Mouse (Mus musculus): ENCODE measurements around the gene Eif1b.
"Not testable (repeated sequence)": the region's sequence is repeated elsewhere in the genome, so short reads cannot be mapped to it uniquely, and the experiment has no call there.

Eif1b gene

DNA sequence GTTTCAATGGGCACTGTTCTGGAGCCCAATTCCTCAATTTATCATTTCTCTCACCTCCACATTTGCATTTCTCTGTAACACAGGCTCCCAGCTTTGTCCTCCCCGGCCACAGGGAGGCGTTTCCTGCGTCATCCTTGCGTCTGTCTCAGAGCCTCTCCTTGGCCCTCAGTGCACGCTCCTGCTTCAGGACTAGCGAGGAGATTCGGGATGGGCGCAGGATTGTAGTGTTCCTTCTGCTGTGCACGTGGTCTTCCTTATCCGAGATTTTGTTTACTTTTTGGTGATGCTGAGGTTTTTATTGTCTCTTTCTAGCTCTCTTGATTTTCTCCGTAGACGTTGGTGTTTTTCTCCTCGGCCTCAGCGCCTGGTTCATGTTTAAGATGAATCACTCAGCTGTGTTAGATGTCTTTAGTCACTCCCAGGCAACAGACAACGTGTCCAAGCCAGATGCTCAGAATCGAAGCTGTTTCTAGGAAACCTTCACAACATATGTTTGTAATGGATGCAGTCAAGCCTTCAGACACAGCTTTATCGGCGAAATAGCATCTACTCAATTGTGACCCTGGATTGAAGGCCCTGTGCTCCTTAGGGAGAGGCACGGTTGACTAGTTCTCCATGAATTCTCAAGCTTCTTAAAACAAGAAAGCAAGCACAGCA lies 27.6 kb downstream of the Eif1b start:
- in situ Hi-C loops (cut with MboI, MseI), result no loop called here

GRCm38 (mm10) chr9:120521161-120521560 lies 29.1 kb downstream of the Eif1b start:
- in situ Hi-C loops (cut with MboI, MseI), result no loop called here

- in situ Hi-C loops (cut with MboI, MseI), result no loop called here
These were observed 35.2 kb downstream of the Eif1b start for GRCm38 (mm10) chr9:120527270-120527669.

- in situ Hi-C loops (cut with MboI, MseI), result no loop called here
These were observed 35.9 kb downstream of the Eif1b start for GRCm38 (mm10) chr9:120527919-120528318.

DNA sequence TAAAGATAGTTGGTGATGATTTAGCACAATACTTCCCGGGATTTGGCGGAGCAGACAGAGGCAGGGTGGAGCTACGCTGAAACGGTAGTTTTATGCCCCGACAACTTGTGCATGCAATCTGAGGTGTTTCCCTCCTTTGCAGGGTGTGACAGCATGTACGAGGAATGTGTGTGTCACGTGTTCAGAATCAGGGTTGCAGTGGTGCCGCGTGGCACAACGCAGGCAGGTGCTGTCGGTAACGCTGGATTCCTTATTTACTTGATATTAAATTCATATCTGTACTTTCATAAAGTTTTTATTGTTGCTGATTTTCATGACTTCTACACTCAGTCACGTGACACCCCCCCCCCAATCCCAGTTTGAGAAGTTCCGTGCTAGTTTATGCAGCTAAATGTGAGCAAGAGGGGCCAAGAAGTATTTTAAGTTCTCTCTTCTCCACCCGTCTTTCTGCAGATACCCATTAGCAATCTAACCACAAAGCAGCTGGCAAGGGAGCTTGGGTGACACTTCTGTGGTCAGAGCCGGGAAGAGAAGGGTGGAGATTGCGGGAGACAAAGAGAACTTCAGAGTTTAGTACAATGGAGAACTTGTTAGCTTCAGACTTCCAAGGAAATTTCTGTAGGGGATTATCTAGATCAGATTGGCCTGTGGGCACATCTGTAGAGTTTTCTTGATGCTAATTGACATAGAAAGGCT lies 36.9 kb downstream of the Eif1b start:
- in situ Hi-C loops (cut with MboI, MseI), result no loop called here

DNA sequence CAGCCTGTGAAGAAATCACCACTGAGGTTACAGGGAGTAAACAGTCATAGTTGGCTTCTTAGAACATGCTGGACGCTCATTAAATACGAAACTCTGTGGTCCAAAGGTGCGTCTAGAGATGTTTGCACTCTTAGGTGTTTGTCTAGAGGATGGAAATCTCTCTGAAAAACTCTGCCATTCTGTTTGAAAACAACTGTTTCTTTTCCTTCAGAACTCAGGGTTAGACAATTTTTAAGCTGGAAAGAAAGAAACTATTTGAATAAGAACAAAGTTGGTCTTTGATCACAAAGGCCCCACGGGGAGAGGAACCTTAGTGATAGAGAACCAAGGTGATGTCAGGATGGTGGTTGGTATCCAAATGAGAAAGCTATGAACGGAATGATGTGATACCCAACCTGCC lies 38.4 kb downstream of the Eif1b start:
- in situ Hi-C loops (cut with MboI, MseI), result no loop called here

- in situ Hi-C loops (cut with MboI, MseI), result no loop called here
These were observed 40.0 kb downstream of the Eif1b start for GRCm38 (mm10) chr9:120532062-120532461.

DNA sequence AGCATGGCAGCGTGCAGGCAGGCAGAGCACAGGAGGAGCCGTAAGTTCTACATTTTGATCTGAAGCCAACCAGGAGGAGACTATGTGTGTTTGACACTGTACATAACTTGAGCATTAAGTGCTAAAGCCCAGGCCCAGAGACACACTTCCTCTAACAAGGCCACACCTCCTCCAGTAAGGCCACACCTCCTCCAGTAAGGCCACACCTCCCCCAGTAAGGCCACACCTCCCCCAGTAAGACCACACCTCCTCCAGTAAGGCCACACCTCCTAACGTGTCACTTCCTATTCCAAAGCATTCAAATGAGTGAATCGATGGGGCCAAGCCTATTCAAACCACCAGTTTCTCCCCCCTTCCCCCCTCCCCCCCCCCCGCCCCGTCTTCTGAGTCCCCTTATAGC lies 40.7 kb downstream of the Eif1b start:
- in situ Hi-C loops (cut with MboI, MseI), result no loop called here

- in situ Hi-C loops (cut with MboI, MseI), result not testable (repeated sequence)
These were observed 41.5 kb downstream of the Eif1b start for GRCm38 (mm10) chr9:120533446-120533950.

DNA sequence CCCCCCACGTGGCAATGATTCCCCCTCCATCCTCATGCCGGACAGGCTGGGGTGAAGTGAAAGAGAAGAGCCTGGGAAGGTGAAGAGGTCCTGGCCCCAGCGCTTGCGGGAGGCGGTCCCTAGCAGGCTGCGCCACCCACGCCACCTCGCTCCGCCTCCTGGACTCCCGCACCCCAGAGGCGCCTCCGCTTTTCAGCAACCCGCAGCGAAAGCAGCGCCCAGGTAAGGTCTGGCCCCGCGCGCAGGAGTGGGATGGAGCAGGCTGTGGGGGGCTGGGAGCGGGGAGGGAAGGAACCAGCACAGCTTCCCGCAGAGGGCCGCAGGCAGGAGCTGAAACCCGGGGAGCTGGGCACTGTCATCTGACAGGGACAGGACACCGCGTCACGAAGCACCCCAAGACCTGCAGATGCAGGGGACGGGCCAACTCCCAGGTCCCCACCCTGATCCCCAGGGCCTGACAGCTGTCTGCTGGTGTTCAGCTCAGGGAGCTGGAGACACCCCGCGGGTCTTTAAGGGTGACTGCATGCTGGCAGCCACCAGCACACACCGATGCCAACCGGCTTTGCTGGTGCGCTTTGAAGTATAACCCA lies 47.7 kb downstream of the Eif1b start, which contains the start of gene Entpd3:
TSS of gene Entpd3 (plus strand) at position 157 of the 590 bp plus-strand sequence.
- in situ Hi-C loops (cut with MboI, MseI), result no loop called here

DNA sequence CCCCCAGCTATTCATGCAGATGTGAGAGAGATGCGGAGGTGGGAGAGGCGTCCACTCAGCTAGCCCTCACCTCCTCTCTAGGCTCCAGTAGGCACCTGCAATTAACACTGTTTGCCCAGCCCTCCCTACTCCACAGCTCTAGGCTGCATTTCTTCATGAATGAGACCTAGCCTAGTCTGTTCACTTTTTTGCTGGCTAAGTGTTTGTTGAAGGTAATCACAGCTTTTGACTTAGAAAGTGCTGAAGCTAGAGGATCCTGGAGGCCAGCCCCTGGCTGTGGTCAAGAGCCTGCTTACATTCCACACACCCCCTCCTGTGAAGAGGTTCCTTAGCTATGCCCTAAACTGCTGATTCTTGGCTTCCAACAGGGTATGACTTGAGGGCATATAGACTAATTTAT lies 49.4 kb downstream of the Eif1b start:
- in situ Hi-C loops (cut with MboI, MseI), result no loop called here

- in situ Hi-C loops (cut with MboI, MseI), result no loop called here
These were observed 50.2 kb downstream of the Eif1b start for GRCm38 (mm10) chr9:120542241-120542640.
